Mouse (Mus musculus) megakaryocyte, adult 5-6 weeks (primary cell): ENCODE data around the gene Anapc4. TPM values are rescaled to one million over a fixed set of nuclear protein-coding genes. Genes with fewer than 3 reads are reported as not detected.

ENCODE experiments used
- total RNA-seq, 2 experiments: library from RNA; stranded (forward) in 1 of 2; stranded (reverse) in 1 of 2; fragments of 153-499, 151-499 nt in 1 of 2; fragments of 221-1000, 200-1000 nt in 1 of 2; gene quantifications; 2 replicates each; pipeline versions ENCODE4 v1.2.3 to v1.2.4; 2015 to 2017

Gene Anapc4
- total RNA-seq, 2 experiments from 2014 or later: 50.1 to 60.6 TPM

Other genes with a start within 250 kb of the Anapc4 start
- 5.2 and 8.5 TPM in 2 replicates for gene Sepsecs, start 164.3 kb upstream of the Anapc4 start, total RNA-seq (2015)
- 9.2 and 9.3 TPM in 2 replicates for gene Sepsecs, start 164.3 kb upstream of the Anapc4 start, total RNA-seq (2017)
- gene Pi4k2b, start 92.4 kb upstream of the Anapc4 start, total RNA-seq (2015): 15.0 and 16.1 TPM in 2 replicates
- gene Pi4k2b, start 92.4 kb upstream of the Anapc4 start, total RNA-seq (2017): 12.2 and 17.2 TPM in 2 replicates
- 12.1 and 16.4 TPM in 2 replicates for gene Zcchc4, start 58.6 kb upstream of the Anapc4 start, total RNA-seq (2015)
- gene Zcchc4, start 58.6 kb upstream of the Anapc4 start, total RNA-seq (2017): 9.2 and 11.8 TPM in 2 replicates
- not detected in 2 replicates for gene Slc34a2, start 204.1 kb downstream of the Anapc4 start, total RNA-seq (2015)
- not detected in 2 replicates for gene Slc34a2, start 204.1 kb downstream of the Anapc4 start, total RNA-seq (2017)